Mouse (Mus musculus): ENCODE results near the gene Vamp1.

DNA sequence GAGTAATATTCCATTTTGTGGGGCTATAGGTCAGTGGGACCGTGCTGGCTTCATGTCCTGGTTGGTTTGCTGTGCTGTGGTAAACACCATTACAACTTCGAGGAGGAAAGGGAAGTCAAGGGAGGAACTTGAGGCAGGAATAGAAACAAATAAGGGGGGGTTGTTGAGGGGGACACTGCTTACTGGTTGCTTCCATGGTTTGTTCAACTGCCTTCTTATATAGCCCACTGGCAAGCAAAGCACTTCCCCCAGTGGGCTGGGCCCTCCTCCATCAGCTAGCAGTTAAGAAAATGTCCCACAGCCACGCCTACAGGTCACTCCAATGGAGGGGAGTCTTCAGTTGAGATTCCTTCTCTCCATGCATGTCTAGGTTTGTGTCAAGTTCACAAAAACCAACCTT is 36.9 kb downstream of the Vamp1 start:
- no peak for TF ChIP-seq CTCF (IDR thresholded peaks at IDR 0.05; ENCODE audit: extremely low read depth, insufficient read depth, low read length)
- TF ChIP-seq POLR2A (IDR thresholded peaks at IDR 0.05; ENCODE audit: extremely low read depth, insufficient read depth, low read length), result no peak
